Mouse (Mus musculus) thymus, postnatal 36 days (tissue): ENCODE measurements around the gene Bcl2l1.
A peak's percentile ranks its signal among the peaks of the same experiment; 100 is the strongest.

Experiments
- DNase-seq, 2 experiments: peaks; one replicate each; pipeline ENCODE4 v3.0.0; 2022; ENCODE audit warnings: mixed read lengths in 2 of 2

The Bcl2l1 gene

DNA sequence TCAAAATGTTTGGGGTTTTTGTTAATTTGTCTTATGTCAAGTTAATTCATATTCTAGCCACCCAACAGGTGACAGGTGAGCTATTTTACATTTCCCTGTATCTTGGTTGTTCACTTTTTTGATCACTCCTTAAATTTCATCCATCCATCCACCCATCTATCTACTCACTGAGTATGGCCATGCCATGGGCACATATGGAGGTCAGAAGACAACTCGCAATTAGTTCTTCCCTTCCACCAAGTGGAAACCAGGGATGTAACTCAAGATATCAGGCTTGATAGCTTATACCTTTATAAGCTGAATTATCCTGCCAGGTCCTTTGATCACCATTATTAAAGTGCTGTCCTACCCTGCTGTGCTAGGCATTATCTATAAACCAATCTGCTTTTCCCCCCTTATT lies 7.8 kb downstream of the Bcl2l1 start:
- no peak for DNase-seq

GRCm38 (mm10) chr2:152821566-152821965 lies 10.0 kb downstream of the Bcl2l1 start:
- DNase-seq, result no peak

DNA sequence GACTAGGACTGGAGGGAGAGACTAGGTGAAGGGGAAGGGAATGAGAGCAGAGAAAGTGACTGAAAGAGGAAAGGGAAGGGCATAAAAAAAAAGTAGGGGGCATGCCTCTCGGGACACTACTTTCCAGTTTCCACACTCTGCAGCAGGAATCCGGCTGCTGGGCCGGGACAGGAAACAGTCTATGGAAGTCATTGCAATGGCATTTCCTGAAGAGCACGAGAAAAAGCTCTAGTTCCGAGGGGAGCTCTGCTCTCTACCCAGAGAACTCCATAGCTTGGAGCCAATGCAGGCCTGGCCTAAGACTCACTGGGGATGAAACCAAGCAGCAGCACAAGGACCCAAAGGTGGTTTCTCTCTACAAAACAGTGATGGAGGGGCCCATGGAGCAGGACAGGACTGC lies 10.5 kb downstream of the Bcl2l1 start:
- no peak for DNase-seq

DNA sequence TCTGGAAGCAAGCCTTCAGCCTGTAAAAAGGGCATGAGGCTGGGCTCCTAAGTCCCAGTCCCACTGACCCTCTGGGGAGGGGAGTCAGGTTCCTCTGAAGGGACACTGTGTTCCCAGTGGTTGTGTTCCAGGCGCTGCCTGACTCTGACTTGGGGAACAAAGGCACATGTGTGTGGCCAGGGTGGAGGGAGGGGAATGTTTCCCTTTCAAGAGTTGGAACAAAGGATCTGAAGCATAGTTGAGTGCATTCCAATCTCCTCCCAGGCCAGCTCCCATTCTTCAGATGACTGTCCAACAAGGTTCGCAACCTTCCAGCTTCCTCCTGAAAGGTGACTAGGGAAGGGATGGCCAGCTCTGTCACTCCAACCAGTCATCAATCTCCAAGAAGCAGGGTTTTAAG lies 11.2 kb downstream of the Bcl2l1 start:
- no peak for DNase-seq

GRCm38 (mm10) chr2:152819926-152820325 lies 11.6 kb downstream of the Bcl2l1 start:
- DNase-seq, result peak in 1 of 2 experiments; percentile 8

DNA sequence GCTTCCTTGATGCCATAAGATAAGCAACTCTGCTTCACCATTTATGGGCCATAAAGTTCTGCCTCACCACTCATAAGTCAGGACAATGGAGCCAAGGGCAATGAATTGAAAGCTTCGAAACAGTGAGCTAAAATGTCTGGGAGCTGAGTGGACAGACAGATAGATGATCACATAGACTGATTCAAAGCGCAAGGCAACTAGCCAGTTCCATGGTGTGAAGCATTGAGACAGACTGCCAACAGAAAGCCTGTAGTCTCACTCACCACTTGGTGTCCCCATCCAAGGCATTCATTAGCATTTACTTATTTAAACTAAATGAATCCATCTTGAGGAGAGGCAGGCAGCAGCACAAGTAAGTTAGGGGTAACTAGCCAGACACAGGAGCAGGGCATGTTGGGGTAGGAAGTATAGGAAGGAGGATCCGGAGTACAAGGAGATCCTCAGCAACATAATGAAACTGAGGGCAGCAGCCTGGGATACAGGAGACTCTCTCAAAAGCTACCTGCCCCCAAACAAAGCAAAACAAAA lies 12.4 kb downstream of the Bcl2l1 start:
- DNase-seq, result no peak

DNA sequence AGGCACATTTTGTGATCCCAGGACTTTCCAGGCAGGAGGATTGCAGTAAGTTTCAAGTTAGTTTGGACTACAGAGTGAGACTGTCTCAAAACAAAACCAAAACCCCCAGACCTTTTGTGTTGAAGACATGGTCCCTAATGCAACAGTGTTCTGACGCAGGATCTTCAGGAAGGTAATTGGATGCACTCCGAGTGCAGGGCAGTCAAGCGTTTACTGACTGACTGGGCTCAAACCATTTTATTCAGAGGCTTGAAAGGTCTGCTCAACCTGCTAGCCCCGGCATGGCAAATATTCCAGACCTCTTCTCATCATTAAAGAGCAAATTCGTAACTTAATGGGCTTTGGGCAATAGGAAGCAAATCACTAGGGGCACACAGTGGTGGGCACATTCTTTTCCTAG lies 12.8 kb downstream of the Bcl2l1 start:
- no peak for DNase-seq

- DNase-seq, result no peak
Observed at GRCm38 (mm10) chr2:152817596-152818291, 13.8 kb downstream of the Bcl2l1 start.

- no peak for DNase-seq
Observed at GRCm38 (mm10) chr2:152816657-152817348, 14.7 kb downstream of the Bcl2l1 start.

GRCm38 (mm10) chr2:152815879-152816656 lies 15.5 kb downstream of the Bcl2l1 start:
- DNase-seq, result peak; percentile 82 to 93

DNA sequence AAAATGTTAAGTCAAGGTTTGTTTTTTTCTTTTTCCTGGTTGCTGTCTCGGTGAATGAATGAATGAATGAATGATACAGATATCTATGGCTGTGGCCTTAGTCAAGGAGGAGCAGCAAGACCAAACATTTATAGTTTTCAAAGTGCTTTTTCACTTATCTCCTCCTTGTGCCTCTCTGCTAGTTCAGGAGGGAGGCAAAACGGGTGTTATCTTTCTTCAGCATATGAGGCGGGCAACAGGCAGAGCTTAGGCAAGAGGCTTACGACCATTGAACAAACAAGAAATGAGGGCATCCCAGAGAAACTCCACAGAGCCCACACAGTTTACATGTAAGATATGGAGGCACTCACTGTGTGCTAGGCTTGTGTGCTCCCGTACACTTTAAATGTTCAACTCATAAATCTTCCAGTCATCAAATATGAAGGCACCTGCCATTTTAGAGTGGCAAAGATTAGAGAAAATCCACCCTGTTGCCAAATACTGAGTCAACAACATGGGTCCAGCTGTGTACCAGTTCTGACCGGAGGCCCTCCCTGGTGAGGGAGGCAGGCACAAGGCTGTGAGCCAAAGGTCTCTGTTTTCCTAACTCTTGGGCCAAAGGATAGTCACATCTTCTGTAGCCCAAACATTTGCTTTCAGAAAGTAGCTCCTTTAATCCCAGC lies 17.2 kb downstream of the Bcl2l1 start:
- no peak for DNase-seq

DNA sequence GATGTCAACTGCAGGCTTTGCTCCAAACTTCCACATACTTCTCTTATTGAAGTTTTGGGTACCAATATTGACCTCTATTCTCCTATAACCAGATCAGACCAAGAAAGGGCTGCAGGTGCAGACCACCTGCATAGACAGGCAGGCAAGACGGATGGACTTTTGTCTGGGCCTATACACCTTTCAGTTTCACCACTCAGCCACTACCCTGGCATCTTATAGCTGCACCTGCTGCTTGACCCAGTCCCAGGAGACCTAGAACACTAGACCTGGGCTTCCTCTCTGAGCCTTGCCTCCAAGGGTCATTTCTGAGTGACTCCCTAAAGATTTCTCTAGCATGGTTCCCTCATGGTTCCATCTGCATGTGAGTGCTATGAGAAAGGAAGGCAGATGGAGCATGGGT lies 18.3 kb downstream of the Bcl2l1 start:
- peak in 1 of 2 experiments; percentile 13 for DNase-seq

- peak in 1 of 2 experiments; percentile 4 for DNase-seq
Observed at GRCm38 (mm10) chr2:152811336-152812165, 20.0 kb downstream of the Bcl2l1 start.

DNA sequence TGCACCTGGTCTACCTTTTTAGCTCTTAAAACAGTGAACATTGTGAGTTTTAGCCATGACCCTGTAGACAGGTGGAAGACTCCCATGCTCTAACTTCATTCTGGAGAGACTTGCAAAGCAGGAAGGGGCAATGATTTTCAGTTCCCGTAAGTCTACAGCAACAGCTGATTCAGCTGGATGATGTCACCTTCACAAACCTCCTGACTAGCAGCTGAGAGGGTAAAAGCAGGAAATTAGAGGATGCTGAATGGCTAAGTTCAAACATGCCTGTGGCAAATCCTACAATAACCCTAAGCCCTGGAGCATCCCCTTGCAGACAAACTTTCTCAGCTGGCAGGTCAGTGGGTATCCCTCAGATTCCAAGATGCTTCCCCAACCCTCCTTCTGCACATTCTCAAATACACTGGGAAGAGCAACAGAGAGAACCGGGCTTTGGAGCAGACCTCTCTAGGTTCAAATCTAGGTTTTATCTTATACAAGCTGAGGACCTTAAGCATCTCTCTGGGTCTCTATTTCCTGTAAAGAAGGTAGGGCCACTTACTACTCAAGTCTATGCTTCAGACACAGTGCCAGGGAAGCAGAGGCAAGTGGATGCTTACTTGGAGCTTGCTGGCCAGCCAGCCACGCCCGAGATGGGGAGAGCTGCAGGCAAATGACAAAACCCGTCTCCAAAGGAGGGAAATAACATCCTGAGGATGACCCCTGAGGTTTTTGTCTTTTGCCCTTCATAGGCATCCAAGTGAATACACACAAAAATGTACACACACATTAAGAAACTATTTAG lies 21.2 kb downstream of the Bcl2l1 start:
- peak in 1 of 2 experiments; percentile 7 for DNase-seq

GRCm38 (mm10) chr2:152808178-152808577 lies 23.4 kb downstream of the Bcl2l1 start:
- DNase-seq, result no peak

DNA sequence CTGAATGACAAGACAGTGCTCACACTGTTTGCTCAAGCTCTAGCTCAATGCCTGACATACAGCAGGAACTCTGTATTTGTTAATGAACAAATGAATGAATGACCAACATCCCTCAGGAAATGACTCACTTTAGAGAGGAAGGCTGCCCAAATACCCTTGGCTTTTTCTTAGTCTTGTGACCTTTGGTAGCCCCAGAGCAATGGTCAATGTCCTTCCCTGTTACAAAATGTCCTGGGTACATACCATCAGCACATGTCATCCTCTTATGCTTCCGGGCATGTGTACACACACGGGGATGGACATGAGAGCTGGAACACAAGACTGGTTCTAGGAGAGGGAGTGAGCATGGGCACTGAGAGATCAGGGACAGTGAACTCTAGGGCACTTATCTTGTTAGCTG lies 25.5 kb downstream of the Bcl2l1 start:
- DNase-seq, result no peak

GRCm38 (mm10) chr2:152805111-152805490 lies 26.4 kb downstream of the Bcl2l1 start:
- peak in 1 of 2 experiments; percentile 11 for DNase-seq

GRCm38 (mm10) chr2:152804408-152805110 lies 27.0 kb downstream of the Bcl2l1 start:
- peak; percentile 47 to 67 for DNase-seq

DNA sequence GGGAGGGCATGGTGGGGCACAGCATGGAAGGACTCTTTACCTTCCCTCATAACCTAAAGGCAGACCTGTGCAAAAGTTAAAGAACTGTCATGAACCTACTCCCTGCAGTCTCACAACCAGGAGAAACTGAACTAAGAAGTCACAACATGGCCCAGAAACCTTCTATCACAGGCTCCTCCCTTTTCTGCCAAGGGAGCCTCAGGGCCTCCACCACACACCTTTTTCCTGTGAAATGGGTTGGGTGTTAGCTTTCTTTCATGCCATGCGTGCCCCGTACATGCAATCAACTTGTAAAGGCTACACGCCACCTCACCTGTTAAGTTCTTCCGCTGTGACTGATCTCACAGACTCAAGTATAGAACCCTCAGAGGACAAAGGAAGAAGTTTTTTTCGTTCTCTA lies 28.4 kb downstream of the Bcl2l1 start:
- DNase-seq, result peak in 1 of 2 experiments; percentile 21

DNA sequence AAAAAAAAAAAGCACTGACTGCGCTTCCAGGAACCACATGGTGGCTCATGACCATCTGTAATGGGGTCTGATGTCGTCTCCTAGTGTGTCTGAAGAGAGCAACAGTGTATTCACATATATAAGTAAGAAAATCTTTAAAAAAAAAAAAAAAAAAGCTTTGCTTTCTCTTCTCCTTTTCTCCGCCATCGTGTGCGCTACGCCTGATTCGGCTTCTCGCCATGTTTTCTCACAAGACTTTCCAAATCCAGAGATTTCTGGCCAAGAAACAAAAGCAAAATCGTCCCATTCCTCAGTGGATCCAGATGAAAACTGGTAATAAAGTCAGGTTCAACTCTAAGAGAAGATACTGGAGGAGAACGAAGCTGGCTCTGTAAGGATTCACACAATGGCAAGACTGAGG lies 29.2 kb downstream of the Bcl2l1 start:
- DNase-seq, result no peak
